Mouse (Mus musculus) embryonic fibroblast, embryonic 13.5 days (primary cell): ENCODE measurements around the gene Emg1. TPM values are rescaled to one million over a fixed set of nuclear protein-coding genes. Genes with fewer than 3 reads are reported as not detected.
A peak's percentile ranks its signal among the peaks of the same experiment; 100 is the strongest.

Experiments used
- H3K27ac ChIP-seq: 2 replicates; pipeline ENCODE4 v1.5.1; 2012; ENCODE audit warnings: low read length, control low read depth, inconsistent platforms; ENCODE audit not compliant: insufficient read depth
- H3K4me1 ChIP-seq: 2 replicates; pipeline ENCODE4 v1.6.1; 2011; ENCODE audit warnings: low read length; ENCODE audit not compliant: control insufficient read depth, insufficient read depth
- H3K4me3 ChIP-seq: 2 replicates; pipeline ENCODE4 v1.5.1; 2011; ENCODE audit warnings: mild to moderate bottlenecking, control low read depth, low read length; ENCODE audit not compliant: insufficient read depth
- CTCF ChIP-seq: IDR thresholded peaks from 2 replicates; pipeline ENCODE4 v1.5.1; 2011; ENCODE audit warnings: mild to moderate bottlenecking, control low read depth, low read length, moderate library complexity, borderline replicate concordance; ENCODE audit not compliant: insufficient read depth
- POLR2A ChIP-seq: IDR thresholded peaks from 2 replicates; pipeline ENCODE4 v1.6.1; 2011; ENCODE audit warnings: low read depth, mild to moderate bottlenecking, control low read depth, low read length, moderate library complexity
- polyA plus RNA-seq: library from polyadenylated mRNA; stranded (reverse); fragments of >200 nt; gene quantifications from 2 replicates; pipeline ENCODE4 v1.2.4, GENCODE M21; 2011; ENCODE audit warnings: low read depth; ENCODE audit not compliant: missing spikeins, insufficient read length

Gene Emg1
- polyA plus RNA-seq, 1 experiment: 67.1 TPM

- Histone ChIP-seq H3K27ac (no peak overlapping the region), H3K4me3 (no peak overlapping the region), H3K4me1 (peaks cover 7% of the 10 kb centered on the region)
- TF ChIP-seq POLR2A (no peak), CTCF (no peak)
Observed at GRCm38 (mm10) chr6:124708289-124708889, 3.6 kb downstream of the Emg1 start.

GRCm38 (mm10) chr6:124706061-124706627 is 5.8 kb downstream of the Emg1 start:
- no peak for TF ChIP-seq POLR2A
- TF ChIP-seq CTCF: no peak
- Histone ChIP-seq H3K4me1 (peaks cover 7% of the 10 kb centered on the region; the same call in 1 of the 2 replicates), H3K4me3 (no peak overlapping the region), H3K27ac (0 out of 2 replicates have a peak overlapping the region, but pooled peaks have one; percentile 8)

GRCm38 (mm10) chr6:124704417-124704816 is 7.6 kb downstream of the Emg1 start:
- Histone ChIP-seq H3K4me1 (peaks cover 7% of the 10 kb centered on the region; the same call in 1 of the 2 replicates), H3K4me3 (no peak overlapping the region), H3K27ac (no peak overlapping the region)
- TF ChIP-seq CTCF (no peak), POLR2A (no peak)

- TF ChIP-seq POLR2A: no peak
- TF ChIP-seq CTCF: no peak
- H3K27ac ChIP-seq: no peak overlapping the region
- H3K4me1 ChIP-seq: peaks cover 7% of the 10 kb centered on the region; the same call in 1 of the 2 replicates
- H3K4me3 ChIP-seq: no peak overlapping the region
Observed at GRCm38 (mm10) chr6:124703789-124704188, 8.2 kb downstream of the Emg1 start.

- peaks cover 7% of the 10 kb centered on the region; the same call in 1 of the 2 replicates for H3K4me1 ChIP-seq
- no peak overlapping the region for H3K4me3 ChIP-seq
- TF ChIP-seq CTCF (peak; percentile 73; the same call in 1 of the 2 replicates), POLR2A (no peak)
Observed at GRCm38 (mm10) chr6:124702784-124703103, 9.2 kb downstream of the Emg1 start.

GRCm38 (mm10) chr6:124702102-124702783 is 9.7 kb downstream of the Emg1 start:
- no peak overlapping the region for H3K27ac ChIP-seq
- no peak overlapping the region for H3K4me3 ChIP-seq
- TF ChIP-seq CTCF: no peak
- no peak for TF ChIP-seq POLR2A
- peaks cover 8% of the 10 kb centered on the region; the same call in 1 of the 2 replicates for H3K4me1 ChIP-seq

More at GRCm38 (mm10) chr6:124702784-124703103, 9.2 kb downstream of the Emg1 start:
- no peak overlapping the region for H3K27ac ChIP-seq

- TF ChIP-seq POLR2A (no peak), CTCF (no peak)
- H3K27ac ChIP-seq: no peak overlapping the region
- H3K4me3 ChIP-seq: no peak overlapping the region
- H3K4me1 ChIP-seq: peaks cover 7% of the 10 kb centered on the region; the same call in 1 of the 2 replicates
Observed at GRCm38 (mm10) chr6:124701338-124701737, 10.6 kb downstream of the Emg1 start.

- H3K27ac ChIP-seq: peak overlapping the region; percentile 29
- 0 out of 2 replicates have a peak, but pooled peaks cover 2% of the 10 kb centered on the region for H3K4me1 ChIP-seq
- TF ChIP-seq CTCF: no peak
- no peak for TF ChIP-seq POLR2A
Observed at GRCm38 (mm10) chr6:124699962-124700610, 11.9 kb downstream of the Emg1 start.

GRCm38 (mm10) chr6:124699366-124699765 is 12.6 kb downstream of the Emg1 start:
- H3K4me1 ChIP-seq: 0 out of 2 replicates have a peak, but pooled peaks cover 2% of the 10 kb centered on the region
- H3K4me3 ChIP-seq: no peak overlapping the region
- H3K27ac ChIP-seq: no peak overlapping the region; the same call in 1 of the 2 replicates
- TF ChIP-seq POLR2A: no peak
- no peak for TF ChIP-seq CTCF

More at GRCm38 (mm10) chr6:124699962-124700610, 11.9 kb downstream of the Emg1 start:
- H3K4me3 ChIP-seq: no peak overlapping the region

- Histone ChIP-seq H3K27ac (no peak overlapping the region), H3K4me1 (0 out of 2 replicates have a peak, but pooled peaks cover 2% of the 10 kb centered on the region), H3K4me3 (no peak overlapping the region)
- no peak for TF ChIP-seq POLR2A
- TF ChIP-seq CTCF: no peak
Observed at GRCm38 (mm10) chr6:124698751-124699150, 13.2 kb downstream of the Emg1 start.
